Mouse (Mus musculus) cerebellum, adult 9-11 months (tissue): ENCODE data around the gene Srpr.

Experiments
- DNase-seq: peaks from one replicate; pipeline ENCODE4 v3.0.0; 2022

Gene Srpr

DNA sequence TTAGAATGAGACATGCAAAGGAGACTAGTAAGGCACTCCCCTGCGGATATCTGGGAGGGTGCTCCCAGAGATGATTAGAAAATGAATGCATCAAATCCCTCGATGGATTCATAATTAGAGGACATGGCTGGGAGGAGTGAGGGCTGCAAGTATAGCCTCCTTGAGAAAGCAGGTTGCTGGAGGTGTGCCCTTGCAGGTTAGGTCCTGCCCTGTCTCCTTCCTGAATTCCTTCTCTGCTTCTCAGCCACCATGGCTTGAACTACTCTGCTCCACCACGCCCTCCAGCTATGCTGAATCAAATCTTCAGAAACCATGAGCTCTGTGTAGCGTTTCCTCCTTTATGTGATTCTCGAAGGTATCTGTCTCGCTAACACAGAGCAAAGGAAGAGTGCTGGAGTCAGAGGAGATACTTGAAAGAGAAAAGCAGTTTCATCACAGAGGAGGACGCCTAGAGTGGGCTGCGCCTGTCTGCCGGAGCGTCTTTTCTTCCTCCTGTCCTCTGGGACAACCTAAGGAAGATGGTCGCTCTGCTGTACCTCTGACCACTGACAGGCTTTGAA is 6.9 kb upstream of the Srpr start:
- no peak for DNase-seq

DNA sequence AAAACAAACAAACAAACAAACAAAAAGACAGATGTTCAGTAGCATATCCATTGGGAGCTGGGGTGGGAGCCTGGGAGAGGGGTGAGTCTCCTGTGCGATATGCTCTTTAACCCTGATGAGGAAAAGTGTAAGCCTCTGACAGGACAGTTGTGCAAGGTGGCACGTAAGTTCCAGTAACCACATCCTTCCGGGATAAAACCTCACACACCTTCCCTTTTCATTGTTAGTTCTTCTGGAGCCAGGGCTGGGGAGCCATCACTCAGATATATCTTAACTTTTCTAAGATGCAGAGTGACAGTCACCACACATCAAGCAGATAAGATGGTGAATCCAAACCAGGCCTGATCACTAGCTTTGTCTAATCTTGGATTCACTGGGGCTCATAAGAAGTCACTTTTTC is 5.9 kb upstream of the Srpr start:
- no peak for DNase-seq

DNA sequence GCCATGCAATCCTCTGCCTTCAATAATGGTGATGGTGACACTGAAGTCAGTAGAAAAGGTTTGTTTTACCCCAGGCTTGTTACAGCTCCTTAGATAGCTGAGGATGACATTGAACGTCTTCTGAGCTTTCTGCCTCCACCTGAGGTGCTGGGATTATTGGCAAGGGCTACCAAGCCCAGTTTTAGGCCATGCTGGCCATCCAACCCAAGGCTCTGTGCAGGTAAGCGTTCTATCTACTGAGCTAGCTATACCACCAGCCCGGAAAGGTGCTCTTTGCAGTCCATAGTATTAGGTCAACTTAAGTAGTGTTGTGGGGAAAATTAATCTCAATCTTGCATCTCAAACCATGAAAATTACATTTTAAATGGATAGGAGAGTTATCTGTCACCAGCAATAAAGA is 2.4 kb upstream of the Srpr start:
- no peak for DNase-seq

DNA sequence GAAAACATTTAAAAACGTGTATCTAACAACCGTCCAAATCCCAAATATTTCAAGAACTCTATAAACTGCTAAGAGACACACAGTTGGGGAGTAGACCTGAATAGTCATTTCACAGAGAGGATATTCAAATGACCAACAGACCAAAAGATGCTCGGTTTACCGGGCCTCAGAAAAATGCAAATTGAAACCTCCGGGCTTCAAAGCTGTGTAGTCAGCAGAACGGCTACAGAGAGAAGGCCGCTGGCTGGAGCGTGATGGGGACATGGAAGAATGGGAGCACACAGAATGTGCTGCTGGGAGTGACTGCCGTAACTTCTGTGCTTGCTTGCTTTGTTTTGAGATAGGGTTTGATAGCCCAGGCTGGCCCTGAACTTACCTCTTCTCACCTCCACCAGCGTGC is 1.6 kb upstream of the Srpr start:
- no peak for DNase-seq

DNA sequence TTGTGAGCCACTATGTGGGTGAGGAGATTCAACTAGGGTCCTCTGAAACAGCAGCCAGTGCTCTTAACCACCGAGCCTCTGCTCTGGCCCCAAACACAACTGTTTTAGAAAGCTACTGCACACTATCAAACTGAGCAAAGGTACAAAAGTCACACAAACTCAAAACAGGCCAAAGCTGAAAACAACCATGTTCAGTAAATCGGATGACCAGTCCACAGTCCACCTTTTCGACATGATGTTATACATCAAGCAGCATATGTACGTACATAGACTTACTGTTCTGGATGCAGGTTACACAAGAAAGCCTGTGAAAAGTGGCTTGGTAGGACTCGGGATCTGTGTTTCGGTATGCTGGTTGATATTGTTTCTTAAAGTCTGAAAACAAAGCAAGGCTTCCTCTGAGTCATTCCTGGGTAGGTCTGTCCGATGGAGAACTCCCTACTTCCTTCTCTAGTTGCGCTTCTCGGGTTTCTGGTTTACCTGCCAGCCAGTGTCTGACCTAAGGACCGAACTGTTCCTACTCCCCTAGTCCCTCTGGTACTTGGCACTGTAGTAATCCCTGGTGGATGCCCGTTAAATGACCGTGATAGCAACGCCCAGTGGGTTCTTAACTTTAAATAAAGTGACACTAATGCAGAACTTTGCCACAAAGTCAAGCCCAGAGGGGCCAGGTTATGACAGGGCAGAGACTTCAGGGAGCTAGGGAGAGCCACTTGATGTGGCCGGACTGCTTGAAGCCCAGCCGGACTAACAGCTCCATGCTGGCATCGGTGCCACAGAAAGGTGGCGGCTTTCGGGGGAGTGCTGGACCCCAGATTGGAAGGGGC is 817 bp upstream of the Srpr start:
- no peak for DNase-seq

DNA sequence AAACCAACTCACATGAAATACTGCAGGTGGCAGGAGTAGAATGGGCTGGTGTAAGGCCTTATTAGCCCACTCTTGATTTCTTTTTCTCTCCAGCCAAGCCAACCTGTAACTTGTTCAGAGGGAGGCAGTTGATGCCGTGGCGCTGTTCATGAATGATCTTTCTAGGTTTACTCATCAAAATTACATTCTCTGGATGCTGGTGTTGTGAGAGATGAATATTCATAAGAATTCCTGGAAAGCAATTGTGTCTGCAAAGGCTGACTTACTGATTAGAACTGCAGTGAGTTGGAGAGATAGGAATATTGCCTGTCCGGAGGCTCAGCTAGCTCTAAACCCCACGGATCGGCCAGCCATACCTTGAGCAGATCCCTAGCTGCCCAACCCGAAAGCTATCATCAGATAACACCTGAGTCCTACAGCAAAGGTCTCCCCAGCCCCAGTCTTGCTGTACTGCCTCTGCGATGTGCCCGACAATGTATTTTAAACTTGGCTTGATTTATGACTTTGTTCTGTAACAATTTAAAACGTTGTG is 620 bp downstream of the Srpr start:
- DNase-seq, result no peak

DNA sequence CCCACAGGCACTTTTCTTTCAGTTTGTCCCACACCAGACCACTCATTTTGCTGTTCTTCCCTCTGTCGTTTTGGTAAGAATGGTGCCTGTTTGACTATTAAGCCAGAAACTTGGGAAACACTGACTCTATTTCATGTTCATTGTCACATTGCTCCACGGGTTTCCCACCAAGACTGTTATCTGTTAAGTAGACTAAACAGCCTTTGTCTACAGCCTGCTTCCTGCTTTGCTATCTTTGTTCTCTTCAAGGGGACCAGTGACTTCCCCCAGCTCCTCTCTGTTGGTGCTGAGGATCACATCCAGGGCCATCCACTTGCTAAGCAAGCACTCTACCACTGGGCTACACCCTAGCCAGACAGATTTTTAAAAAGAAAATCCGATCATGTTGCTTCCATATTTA is 3.6 kb downstream of the Srpr start:
- no peak for DNase-seq

DNA sequence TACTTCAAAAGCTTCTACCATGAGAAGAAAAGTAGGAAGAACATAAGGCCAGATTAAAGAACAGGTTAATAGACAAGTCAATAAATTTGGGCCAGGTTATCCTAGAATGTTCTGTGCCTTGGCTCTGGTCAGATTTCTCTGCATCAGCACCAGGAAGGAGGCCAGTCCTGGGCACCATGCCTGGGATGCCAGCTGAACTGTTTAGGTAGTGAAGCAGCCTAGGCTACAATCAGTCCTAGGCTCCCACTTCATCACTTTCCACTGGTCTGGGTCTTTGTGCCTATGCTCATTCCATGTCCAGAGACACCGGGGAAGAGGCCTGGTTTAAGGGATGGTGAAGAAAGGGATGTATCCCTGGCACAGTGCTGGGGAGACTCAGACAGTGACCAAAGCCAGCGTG is 4.4 kb downstream of the Srpr start:
- no peak for DNase-seq

DNA sequence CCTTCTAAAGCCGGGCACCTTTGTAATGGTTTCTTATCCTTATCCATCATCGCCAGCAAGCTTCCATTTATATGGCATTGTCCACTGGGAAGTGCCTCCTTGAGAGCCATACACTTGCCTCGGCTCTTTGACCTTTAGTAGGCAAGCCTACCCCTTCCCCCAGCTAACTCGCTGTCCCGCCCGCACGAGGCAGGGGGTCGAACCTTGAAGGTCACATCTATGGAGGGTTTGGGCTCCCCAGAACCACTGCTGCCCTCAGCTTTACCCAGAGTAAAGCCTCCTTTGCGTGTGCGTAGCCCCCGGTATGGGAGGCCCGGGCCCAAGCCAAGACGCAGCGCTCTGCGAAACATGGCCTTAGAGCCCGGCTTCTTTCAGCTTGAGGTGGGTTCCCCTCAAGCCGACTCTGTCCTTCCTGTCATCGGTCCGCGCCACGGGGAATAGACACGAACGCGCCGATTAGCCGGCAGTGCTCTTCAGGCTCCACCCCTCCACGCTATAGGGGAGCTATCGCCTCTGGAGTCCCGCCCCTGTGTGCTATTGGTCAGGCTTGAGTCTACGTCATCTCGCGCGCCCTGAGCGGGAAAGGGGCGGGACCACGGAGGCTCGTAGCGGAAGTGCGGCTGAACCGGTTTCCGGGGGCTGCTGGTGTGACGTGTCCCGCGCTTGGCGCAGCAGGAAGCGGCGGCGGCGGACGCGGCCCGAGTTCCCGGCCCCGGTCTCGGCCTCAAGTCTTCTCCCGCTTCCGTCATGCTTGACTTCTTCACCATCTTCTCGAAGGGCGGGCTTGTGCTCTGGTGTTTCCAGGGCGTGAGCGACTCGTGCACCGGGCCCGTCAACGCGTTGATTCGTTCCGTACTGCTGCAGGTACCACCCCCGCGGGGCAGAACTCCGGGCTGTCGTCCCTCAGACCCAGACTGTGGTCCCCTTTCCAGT is 10.8 kb downstream of the Srpr start, which contains the start of gene Foxred1:
Gene Foxred1 (minus strand): TSS at position 514 of the 933 bp plus-strand sequence.
- DNase-seq, result peak; percentile 99

DNA sequence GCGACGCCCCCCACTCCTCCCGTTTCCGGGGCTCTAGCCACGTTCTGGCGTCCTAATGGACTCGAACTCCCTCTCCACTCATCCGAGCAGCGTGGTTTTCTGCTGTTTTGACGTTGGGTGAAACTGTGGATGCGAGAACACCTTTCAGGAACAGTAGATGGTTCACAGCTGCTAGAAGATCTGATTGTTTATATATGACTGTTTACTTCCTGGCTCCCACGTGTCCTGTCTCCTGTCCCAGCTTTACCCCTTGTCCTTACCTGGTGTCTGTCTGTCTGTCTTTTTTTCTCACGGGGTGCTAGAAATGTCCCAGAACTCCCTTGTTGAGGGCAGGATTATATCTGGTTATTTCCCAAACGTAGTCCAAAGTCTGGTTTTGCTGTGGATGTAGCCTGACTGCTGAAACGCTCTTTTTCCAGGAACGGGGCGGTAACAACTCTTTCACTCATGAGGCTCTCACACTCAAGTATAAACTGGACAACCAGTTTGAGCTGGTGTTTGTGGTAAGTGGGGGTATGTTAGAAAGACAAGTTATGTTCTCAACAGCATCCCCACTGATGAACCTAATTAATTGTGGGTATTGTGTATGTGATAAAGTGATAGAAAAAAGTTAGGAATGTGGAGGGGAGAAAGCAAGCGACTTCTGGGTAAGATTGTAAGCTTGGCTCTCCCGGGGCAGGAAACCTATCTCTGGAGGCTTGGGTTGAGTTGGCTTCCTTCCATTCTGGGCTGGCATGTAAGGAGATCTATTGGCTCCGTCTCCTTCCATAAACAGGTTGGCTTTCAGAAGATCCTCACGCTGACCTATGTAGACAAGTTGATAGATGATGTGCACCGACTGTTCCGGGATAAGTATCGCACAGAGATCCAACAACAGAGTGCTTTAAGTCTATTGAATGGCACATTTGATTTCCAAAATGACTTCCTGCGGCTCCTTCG is 11.9 kb downstream of the Srpr start:
- no peak for DNase-seq

DNA sequence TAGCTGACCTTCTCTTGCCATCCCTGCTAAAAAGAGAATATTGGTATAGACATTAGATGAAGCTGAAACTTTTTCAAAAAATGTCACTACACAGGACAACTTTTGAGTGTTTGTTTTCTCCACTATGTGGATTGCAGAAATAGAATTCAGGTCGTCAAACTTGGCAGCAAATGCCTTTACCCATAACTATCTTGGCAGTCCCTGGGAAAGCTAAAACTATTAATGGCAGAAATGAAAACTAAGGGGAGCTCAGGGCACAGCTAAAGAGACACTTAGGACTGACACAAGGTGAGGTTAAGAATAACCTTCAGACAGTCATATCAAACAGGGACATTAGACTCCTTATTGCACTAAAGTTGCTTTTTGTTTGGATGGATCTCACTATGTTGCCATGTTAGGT is 18.0 kb downstream of the Srpr start:
- DNase-seq, result no peak

DNA sequence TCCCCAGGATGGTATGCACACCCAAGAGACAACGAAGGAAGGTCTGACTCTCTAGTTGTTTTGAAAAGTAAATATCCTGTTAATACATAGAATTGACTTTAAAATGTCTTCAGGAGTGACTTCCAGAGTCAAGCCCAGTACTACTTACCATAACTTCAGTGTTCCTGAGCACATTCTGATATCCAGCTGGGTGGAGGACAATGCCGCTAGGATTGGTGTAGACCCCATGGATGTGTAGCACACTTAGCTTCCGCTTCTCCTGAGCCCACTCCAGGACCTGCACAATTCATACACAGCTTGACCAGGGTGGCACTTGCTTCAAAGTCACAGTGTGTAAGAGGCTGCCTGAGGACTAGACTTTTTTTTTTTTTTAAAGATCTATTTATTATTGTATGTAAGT is 23.5 kb downstream of the Srpr start:
- DNase-seq, result no peak

DNA sequence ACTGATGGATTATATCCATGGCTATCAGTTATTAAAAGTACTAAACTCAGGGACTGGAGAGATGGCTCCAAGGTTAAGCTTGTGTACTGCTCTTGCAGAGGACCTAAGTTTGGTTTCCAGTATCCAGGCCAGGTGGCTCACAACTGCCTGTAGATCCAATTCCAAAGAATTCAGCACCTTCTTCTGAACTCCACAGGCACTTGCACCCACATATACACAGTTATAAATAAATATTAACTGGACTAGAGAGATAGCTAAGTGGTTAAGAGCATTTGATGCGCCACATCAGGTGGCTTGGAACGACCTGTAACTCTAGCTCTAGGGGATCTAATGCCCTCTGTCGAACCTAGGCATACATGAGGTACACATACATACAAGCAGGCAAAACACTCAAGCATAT is 28.7 kb downstream of the Srpr start:
- DNase-seq, result no peak

DNA sequence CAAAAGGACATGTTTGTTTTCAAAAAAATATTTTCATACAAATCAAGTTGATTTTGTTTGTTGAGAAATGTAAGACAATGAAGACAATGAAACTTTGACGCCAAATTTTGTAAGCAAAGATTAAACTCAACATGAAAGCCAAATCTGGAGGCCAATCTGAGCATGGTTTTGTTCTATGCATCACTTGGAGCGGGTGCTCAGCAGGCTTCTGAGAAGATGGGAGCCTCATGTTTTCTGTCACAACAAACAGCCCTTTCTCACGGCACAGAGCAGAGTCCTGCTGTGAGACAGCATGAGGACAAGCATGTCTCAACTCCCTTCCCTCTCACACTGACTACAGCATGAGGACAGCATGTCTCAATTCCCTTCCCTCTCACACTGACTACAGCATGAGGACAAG is 36.0 kb downstream of the Srpr start:
- DNase-seq, result no peak

DNA sequence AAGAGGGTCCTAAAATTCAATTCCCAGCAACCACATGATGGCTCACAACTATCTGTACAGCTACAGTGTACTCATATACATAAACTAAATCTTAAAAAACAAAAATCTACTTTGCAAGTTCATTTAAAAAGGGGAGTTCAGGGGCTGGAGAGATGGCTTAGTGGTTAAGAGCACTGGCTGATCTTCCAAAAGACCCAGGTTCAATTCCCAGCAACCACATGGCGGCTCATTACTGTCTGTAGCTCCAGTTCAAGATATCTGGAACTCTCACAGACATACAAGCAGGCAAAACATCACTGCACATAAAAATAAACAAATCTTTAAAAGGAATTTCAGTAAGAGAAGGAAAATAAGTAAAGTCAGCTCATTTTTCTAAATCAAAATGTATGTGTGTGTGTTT is 38.4 kb downstream of the Srpr start:
- no peak for DNase-seq

DNA sequence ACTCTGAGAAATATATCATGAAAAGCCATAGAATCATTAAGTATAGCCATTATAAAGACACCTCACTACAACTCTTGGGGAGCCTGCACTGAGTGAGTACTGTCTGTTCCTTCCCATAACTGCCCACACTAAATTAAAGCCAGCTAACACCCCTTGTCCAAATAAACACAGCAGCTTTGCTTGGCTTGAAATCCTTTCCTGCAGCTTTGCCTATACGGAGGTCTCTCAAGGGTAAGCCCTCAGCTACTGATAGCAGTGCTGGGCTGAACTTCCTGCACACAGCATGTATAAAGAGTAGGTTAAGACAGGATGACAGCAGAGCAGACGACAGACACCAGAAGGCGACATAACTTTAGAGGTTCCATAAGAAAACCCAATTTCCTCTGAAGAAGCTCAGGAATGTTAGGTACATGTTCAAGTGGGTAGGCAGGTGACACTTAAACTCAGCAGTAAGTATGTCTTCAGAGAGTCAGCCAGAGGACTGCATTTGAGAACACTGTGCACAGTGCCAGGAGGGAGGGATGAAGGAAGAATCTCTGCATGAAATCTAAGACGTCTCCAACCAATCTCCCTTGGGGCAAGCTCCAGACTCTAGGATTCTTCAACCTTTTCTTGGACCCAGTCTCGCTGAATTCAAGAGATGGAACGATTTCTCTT is 39.1 kb downstream of the Srpr start:
- no peak for DNase-seq

DNA sequence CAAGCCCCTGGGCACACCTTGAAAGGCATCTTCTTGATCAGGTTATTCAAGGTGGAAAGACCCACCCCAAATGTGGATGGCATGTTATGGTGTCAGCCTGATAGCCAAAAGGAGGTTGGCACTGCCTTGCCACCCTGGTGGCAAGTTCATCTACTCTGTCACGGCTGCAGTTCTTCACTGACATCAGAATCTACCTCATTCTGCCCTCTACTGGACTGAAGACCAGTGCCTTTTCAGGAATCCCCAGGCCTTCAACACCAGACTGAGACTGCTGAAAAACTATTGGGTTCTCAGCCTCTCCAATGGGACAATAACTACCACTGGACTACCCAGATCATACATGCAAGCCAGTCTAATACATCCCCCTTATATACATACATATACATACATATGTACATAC is 39.8 kb downstream of the Srpr start:
- no peak for DNase-seq

DNA sequence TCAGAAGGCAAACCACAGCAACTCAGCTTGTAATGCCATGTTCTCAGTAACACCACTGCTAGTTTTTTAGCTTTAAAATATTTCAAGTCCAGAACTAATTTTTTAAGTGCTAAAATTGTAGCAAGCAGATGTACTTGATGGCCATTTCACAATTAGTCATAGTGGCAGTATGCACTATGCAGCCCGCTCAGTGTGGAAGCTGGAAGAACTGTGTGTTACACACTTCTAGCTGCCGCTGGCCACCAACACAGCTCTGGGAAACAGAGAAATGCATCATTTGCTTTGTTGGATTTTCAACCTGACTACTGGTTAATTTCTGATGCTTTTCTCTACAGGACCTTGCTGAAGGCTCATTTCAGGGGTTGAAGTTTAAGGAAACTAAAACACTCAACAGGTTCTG is 47.4 kb downstream of the Srpr start:
- no peak for DNase-seq

DNA sequence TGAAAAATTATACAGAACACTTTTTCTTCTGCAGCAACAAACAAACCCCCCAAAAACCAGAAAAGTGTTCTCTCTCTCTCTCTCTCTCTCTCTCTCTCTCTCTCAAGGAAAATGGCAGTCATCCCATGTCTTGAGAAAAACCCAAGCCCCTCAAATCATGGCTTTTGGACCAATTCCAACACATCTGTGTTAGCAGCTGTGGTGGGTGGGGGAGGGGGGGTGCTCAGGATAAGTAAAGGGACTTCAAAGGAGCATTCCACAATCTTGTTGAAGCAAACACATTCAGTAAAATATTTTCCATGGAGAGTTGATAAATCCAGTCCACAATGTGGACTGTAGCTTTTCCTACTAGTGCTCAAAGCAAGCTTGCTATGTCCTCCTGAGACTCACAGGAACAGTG is 49.5 kb downstream of the Srpr start:
- no peak for DNase-seq

DNA sequence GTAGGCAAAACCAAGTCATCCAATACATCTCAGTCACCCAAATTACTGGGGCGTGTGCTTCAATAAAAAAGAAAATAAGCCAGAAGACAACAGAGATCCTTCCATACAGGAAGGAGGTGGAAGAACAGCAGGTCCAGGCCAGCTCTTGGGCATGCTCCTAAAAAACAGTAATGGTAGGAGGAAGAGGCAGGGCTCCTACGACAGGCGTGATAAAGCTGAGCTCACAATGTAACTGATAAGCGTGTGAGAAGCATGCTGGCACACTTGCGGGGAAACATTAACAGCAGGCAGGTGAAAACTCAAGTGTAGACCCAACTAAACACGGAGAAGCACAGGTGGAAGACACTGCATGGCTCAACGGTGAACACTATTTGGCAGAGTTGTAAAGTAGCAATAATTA is 57.4 kb downstream of the Srpr start:
- no peak for DNase-seq

DNA sequence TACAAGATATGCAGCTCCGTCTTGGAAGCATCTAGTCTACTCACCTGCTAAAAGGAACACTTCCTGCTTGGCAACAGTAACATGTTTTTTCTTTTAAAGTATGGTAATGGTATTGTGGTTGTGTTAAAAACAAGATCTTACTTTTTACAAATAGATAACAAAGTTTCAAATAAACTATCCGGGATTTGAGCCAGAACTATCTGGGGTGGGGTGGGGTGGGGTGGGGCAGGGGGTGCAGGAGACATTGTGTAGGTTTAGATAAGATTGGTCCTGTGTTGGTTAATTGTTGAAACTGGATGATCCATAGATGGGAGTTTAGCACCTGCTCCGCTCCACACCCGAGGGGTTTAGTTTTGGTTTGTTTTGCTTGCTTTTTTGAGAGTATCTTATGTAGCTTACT is 62.4 kb downstream of the Srpr start:
- no peak for DNase-seq

DNA sequence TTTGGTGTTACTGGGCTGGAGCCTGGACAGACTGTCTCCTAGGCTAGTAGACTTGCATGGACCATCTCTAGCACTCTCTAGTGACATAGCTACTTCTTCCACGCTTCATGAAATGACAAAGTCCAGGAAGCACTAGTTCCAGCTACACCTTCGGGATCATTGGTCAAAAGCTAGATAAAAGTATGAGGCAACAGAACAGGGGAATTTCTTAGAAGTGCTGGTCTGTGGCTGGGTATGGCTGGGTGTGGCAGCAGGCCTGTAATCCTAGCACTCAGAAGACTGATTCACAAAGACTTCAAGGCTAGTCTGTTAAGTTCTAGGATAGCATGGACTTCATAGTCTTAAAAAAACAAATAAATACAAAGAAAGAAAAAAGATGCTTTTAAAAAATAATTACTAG is 63.5 kb downstream of the Srpr start:
- no peak for DNase-seq
